Mouse (Mus musculus) gastrocnemius, adult 2 months (tissue): ENCODE results near the gene Msh2. TPM values are rescaled to one million over a fixed set of nuclear protein-coding genes. Genes with fewer than 3 reads are reported as not detected.

Experiments
- DNase-seq: peaks from one replicate; pipeline ENCODE4 v3.0.0; 2022
- H3K27ac ChIP-seq: fragments of 200-600 bp; 2 replicates; pipeline ENCODE4 v1.8.1; 2022; ENCODE audit warnings: mild to moderate bottlenecking
- H3K4me3 ChIP-seq: fragments of 200-600 bp; 2 replicates; pipeline ENCODE4 v1.8.1; 2022; ENCODE audit warnings: mild to moderate bottlenecking, moderate library complexity
- CTCF ChIP-seq: fragments of 200-600 bp; IDR thresholded peaks from 2 replicates; pipeline ENCODE4 v1.8.1; 2022; ENCODE audit warnings: antibody characterized with exemption, mild to moderate bottlenecking, moderate library complexity
- intact Hi-C: fragments of 180-260 bp; cut with DNase I; formaldehyde crosslinking; loops from one replicate; pipeline ENCODE4 v1.15.1; 2025
- total RNA-seq, 2 experiments: library from RNA; stranded (reverse); gene quantifications; 2 replicates each; pipeline ENCODE4 v1.2.3; 2021

Msh2 gene
- total RNA-seq, 2 experiments from 2014 or later = 9.0 to 11.5 TPM

- DNase-seq = no peak
- intact Hi-C loops = no loop called here
- TF ChIP-seq CTCF = peak; percentile 27; the same call in 1 of the 2 replicates
- Histone ChIP-seq H3K27ac (no peak overlapping the region), H3K4me3 (no peak overlapping the region)
These were observed 101.0 kb downstream of the Msh2 start for GRCm38 (mm10) chr17:87773175-87773574.

Other genes with a start within 250 kb of the Msh2 start
- not detected for gene Stpg4, start 244.6 kb upstream of the Msh2 start, total RNA-seq
- 100 to 1,000 TPM; 181 to 192 TPM for gene Calm2, start 225.4 kb upstream of the Msh2 start, total RNA-seq
- not detected for gene Epcam, start 36.4 kb upstream of the Msh2 start, total RNA-seq
- not detected for gene Kcnk12, start 125.7 kb downstream of the Msh2 start, total RNA-seq
- gene Rpl36-ps4, start 248.6 kb downstream of the Msh2 start, total RNA-seq = not detected